ENCODE assay signal across 8 mouse cellular contexts in the genomic region with DNA sequence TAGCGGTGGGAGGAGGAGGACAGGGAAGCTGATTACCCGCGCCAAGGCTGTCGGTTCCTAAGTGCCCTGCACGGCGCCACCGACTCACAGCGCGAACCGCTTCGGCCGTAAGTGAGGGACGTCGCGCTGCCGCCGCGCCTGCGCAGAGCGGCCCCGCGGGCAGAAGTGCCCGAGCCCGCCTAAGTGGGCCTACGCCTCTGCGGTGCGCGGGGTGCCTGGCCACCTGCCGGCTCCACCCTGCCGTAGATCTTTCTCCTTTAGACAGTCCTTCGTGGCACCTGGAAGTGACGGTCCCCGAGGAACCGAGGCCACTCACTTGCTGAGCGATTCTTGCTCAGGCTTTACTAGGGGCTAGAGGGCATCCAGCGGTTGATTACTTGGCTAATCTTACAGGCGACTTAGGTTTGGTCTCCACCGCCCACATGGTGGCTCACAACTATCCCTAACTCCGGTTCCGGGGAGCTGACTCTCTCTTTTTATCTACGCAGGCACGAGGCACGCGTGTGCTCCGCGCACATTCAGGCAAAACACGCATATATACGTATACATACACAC. TPM values are rescaled to one million over a fixed set of nuclear protein-coding genes. Genes with fewer than 3 reads are reported as not detected.
A peak's percentile ranks its signal among the peaks of the same experiment; 100 is the strongest.
DNase-seq lines count a peak whose midpoint lies in the region.

No protein-coding gene starts in this region.

- peaks cover 1% of the 10 kb centered on the region for H3K27me3 ChIP-seq in megakaryocyte, embryonic 14.5 days (replicated peaks)

- peaks cover 21% of the 10 kb centered on the region for H3K36me3 ChIP-seq in megakaryocyte, embryonic 14.5 days (replicated peaks; ENCODE audit: low read length)

- peaks cover 30% of the 10 kb centered on the region; the same call in 1 of the 2 replicates for H3K4me1 ChIP-seq in megakaryocyte, embryonic 14.5 days

- DNase-seq in adipocyte (ENCODE audit: low spot score) = peak; percentile 85
- DNase-seq in embryo, embryonic 10 days (ENCODE audit: low spot score) = peak; percentile 96
- peak; percentile 86 for DNase-seq in gastrocnemius, postnatal 10 days
- DNase-seq in induced T-regulatory cell, adult 2 months (ENCODE audit: low read depth) = peak; percentile 91
- DNase-seq in left cerebral cortex, adult 9 months (ENCODE audit: low spot score in 2 of 2) = peak; percentile 78 to 81
- DNase-seq in right cerebral cortex, adult 2 months (ENCODE audit: low spot score in 2 of 2) = peak; percentile 86 to 91
- peak; percentile 40 for DNase-seq in urinary bladder, postnatal 10 days (ENCODE audit: low spot score)

- peak overlapping the region; percentile 100 for H3K4me3 ChIP-seq in megakaryocyte, embryonic 14.5 days (replicated peaks)

- no peaks in the 10 kb centered on the region for H3K9me3 ChIP-seq in megakaryocyte, embryonic 14.5 days

RNA-seq across cellular contexts. Expression of gene Dpy30, which starts 7.4 kb away (rescaled TPM):
- 10 to 100 TPM; 80.3 to 85.5 TPM for total RNA-seq in gastrocnemius, postnatal 10 days (2021)
- 7.4 and 93.3 TPM in 2 replicates for polyA plus RNA-seq in megakaryocyte, embryonic 14.5 days (2012; ENCODE audit: insufficient read depth, low replicate concordance)

RNA-seq across cellular contexts. Expression of gene Memo1, which starts 21.1 kb away (rescaled TPM):
- total RNA-seq in gastrocnemius, postnatal 10 days (2021) = 10 to 100 TPM; 71.4 to 76.6 TPM
- polyA plus RNA-seq in megakaryocyte, embryonic 14.5 days (2012; ENCODE audit: insufficient read depth, low replicate concordance) = 15.6 and 32.8 TPM in 2 replicates

RNA-seq across cellular contexts. Expression of gene Spast, which starts 22.4 kb away (rescaled TPM):
- total RNA-seq in gastrocnemius, postnatal 10 days (2021) = 10 to 100 TPM; 48.9 to 51.6 TPM
- polyA plus RNA-seq in megakaryocyte, embryonic 14.5 days (2012; ENCODE audit: insufficient read depth, low replicate concordance) = 3.9 and 15.5 TPM in 2 replicates

Comparison
In these comparisons a context has a peak if more than half of its experiments do, and no peak if none do; other contexts are left out.
1. Peak in every context shown above with its lines: DNase-seq and H3K4me3 ChIP-seq.
2. DNase-seq: peak in every context shown above with its lines; median percentile 96 in embryo, embryonic 10 days; 91 in induced T-regulatory cell, adult 2 months; 88 in right cerebral cortex, adult 2 months; 86 in gastrocnemius, postnatal 10 days; 85 in adipocyte; 80 in left cerebral cortex, adult 9 months; 40 in urinary bladder, postnatal 10 days.